Mouse (Mus musculus): ENCODE measurements at regions not wholly inside any gene's neighbourhood (a gene's known extent, or its start where the extent isn't known, plus 50 kb on each side); places are given as distances from the start of the nearest gene placed in this dataset.

DNA sequence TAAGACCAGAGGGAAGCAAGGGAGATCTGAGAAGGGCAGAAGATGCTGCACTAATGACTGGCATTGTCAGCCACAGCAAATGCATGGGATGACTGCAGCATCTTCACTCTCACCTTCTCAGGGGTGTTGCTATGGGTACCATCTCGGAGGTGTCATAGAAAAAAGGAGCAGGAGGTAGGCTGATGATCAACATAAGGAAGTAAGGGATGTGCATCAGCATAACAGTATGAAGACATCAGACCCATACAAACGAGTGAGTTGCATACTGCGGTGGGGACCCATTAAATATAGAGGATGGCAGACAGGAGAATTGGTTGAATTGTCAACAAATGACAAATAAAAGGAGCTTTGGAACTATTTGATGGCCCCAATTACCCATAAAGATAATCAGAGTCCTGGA lies 280.7 kb upstream of the Dph6 start:
- intact Hi-C loops (cut with DNase I) = no loop called here
- DNase-seq (ENCODE audit: low spot score in 2 of 2) = no peak

DNA sequence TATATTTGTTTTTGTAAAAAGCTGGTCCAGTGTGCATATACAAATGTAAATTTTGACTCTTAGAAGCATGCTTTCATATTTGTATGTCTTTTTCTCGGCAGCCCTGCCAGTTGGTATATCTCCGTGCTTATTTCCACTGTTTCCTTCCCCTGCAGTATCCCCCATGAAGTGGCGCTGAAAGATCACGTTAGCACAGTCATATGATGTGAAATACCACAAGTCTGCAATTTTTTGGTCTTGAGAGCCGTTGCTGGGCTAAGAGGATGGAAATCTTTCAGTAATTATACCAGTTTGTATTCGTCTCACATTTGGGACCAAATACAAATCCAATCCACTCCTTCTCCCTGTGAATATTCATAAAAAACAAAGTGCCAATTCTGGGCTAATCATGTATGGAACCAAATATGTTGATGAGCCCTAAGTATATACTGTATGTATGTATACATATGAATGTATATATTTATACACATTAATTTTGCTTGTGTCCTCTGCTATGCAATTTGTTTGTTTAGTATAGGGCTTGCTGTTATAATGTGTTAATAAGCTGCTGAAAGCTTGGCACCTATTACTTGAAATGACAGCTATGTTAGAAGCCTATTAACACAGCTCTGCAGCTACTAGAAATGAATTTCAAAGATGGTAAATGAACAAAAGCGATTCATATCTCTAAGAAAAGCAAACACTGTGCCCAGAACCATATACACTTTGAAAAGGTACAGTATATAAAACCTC lies 283.8 kb upstream of the Dph6 start:
- intact Hi-C loops (cut with DNase I) = no loop called here
- DNase-seq (ENCODE audit: low spot score in 2 of 2) = peak; percentile 8 to 22

DNA sequence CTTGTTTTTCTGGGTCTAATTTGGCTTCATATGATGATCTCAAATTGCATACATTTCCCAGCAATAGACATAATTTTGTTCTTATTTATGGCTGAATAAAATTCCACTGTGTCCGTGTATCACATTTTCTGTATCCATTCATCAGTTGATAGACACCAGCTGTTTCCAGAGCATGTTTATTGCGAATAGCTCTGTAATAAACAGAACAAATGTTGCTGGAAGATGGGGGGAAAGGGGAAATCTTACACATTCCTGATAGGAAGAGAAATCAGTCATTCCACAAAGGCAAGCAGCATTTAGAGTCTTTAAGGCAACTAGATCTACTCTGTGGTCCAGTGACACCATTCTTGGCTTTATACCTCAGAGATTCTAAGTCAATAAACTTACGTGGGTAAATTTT lies 311.3 kb upstream of the Dph6 start:
- DNase-seq (ENCODE audit: low spot score in 2 of 2) = no peak
- intact Hi-C loops (cut with DNase I) = no loop called here

DNA sequence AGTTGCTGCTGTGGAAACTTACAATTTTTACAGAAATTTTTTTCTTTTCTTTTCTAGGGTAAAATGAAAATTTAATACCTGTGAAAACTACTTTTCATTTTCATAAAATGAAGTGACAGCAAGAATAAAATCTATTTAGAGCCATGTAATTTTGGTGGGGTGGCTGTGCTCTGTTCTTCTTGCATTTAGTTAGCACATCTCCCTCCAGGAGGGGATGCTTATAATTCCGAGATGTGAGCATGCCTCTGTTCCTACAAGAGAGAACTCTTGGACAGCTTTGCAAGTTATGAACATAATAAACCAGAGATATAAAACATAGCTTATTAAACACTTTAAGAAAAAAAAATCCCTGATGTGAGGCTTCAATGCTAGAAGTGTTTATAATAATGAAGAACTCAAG lies 313.9 kb upstream of the Dph6 start:
- intact Hi-C loops (cut with DNase I) = no loop called here
- DNase-seq (ENCODE audit: low spot score in 2 of 2) = peak; percentile 12 to 14

DNA sequence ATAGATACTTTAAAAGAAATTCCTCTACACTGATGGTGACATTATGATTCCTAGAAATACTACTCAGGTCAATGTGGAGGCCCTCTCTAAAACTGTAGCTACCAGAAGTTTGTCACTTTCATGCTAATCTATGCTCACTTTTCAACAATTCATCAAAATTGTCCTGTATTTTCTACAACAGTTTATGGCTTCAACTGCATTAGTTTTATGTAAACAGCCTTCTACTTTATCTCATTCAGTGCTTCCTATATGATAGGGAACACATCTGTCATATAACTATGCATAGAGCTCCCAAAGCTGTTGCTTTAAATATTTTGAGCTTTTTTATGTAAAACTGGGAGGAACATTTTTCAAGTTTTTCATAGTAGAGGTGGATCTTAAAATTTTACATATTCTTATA lies 338.7 kb upstream of the Dph6 start:
- intact Hi-C loops (cut with DNase I) = no loop called here
- no peak for DNase-seq (ENCODE audit: low spot score in 2 of 2)

DNA sequence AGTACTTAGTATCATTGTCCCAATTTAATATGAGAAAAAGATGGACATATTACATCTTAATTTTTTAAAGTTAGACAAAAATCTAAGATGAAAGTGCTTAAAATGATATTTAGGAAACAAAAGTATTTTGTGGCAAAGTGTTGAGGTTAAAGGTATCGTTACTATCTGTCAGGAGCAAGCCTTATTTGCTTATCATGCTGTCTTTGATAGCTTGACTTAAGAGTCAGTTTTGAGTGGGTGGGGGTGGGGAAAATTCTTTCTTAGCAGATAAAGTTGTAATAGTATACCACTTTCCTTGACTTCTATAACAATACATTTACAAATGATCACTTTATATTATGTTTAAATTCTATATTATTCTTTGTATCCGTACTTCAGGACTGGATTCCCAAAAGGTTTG lies 339.1 kb upstream of the Dph6 start:
- intact Hi-C loops (cut with DNase I) = no loop called here

DNA sequence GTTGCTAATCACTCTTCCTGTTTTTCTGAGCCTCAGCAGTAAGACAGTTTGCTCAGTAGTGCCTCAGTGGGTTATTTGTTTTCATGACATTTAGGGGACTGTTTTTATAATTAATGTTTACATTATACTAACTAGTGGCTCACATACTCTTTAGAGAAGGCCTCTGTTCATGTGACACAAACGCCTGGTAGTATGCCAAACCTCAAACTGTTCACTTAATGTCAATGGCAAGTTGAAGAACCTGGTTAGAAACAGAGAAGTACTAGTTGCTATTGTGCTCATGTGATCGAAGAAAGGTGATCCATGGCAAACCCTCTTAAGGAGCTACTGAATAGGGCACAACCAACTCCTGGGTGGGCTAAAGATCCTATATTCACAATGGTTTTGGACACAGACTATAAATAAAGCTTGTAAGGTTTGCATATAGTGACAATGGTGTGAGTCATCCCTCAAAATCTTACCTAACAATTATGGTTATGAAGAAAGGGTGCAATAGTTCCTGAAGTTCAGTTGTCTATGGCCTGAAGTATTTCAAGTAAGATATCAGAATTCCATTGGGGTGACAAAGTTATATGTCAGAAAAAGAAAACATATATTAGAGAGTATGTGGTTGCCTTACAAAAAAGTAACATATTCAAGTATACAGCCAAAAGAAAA lies 340.1 kb upstream of the Dph6 start:
- intact Hi-C loops (cut with DNase I) = no loop called here
- DNase-seq (ENCODE audit: low spot score in 2 of 2) = no peak

More for the DNA sequence above, 339.1 kb upstream of the Dph6 start:
- no peak for DNase-seq (ENCODE audit: low spot score in 2 of 2)

DNA sequence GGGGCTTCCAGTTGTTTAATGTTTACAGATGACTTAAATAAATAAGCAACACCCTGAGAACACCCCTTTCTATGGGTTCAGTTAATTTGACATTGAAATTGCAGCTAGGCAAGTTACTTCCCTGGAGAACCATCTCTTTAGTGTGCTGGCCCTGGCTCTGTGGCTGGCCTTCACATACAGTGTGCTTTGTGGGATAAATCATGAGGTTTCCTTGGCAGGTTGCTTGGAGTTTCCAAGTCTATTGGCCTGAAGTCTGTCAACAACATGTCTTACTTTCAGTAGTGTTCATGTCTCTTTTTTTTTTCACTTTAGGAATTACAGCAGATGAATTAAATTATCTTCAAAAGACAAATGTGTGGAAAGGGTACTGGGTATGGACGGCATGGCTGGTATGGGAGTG lies 359.2 kb upstream of the Dph6 start:
- no peak for DNase-seq (ENCODE audit: low spot score in 2 of 2)
- intact Hi-C loops (cut with DNase I) = no loop called here

DNA sequence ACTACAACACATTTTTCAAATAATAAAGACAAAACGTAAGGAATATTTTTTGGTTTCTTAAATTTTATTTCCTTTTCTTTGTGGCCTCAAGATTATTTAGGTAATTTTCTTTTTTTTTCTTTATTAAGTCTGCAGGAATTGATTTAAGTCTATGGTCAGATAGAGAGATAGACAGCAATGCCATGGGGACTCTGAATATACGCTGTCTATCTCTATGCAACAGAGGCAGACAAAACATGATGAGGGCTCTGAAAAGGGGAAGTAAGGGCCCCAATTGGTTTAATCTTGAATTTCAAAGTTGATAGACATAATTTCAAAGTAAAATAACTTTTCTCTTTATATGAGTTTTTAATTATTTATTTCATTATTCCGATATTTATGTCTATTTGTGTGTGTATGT lies 372.0 kb upstream of the Dph6 start:
- DNase-seq (ENCODE audit: low spot score in 2 of 2) = no peak
- intact Hi-C loops (cut with DNase I) = no loop called here

DNA sequence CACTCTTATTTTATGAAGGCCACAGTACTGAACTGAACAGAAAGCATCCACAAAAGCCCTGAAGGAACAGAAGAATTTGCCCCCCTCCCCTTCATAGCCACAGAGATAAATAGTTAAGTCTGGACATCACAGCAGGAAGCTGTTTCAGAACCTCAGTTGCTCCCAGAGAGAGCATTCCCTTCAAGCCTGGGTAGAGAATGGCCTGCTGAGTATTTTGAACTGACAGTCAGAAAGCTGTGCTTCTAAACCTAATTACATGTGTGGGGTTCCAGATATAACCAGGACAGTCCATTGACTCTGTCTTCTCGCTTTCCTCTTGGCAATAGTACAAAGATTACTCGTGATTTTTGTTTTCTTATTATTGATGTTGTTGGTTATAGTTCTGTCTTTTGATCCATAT lies 376.4 kb upstream of the Dph6 start:
- intact Hi-C loops (cut with DNase I) = no loop called here
- DNase-seq (ENCODE audit: low spot score in 2 of 2) = no peak

DNA sequence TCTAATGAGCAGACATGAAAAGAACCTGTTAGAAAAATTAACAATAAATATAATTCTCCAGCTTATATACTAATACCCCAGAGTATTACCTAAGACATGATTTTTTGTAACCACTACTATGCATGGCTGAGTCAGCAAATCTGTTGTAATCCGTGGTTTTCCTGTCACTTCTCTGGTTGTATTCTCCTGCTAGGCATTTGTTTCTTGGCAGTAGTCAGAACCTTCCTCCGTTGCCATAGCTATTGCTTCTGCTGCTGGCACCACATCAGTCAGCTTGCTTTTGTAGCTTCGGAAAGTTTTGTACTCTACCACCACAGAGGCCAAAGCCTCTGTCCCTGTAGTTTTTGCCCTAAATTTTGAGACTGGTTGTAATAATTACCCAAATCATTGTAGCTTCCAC lies 381.4 kb upstream of the Dph6 start:
- intact Hi-C loops (cut with DNase I) = no loop called here
- DNase-seq (ENCODE audit: low spot score in 2 of 2) = peak; percentile 32 to 73

DNA sequence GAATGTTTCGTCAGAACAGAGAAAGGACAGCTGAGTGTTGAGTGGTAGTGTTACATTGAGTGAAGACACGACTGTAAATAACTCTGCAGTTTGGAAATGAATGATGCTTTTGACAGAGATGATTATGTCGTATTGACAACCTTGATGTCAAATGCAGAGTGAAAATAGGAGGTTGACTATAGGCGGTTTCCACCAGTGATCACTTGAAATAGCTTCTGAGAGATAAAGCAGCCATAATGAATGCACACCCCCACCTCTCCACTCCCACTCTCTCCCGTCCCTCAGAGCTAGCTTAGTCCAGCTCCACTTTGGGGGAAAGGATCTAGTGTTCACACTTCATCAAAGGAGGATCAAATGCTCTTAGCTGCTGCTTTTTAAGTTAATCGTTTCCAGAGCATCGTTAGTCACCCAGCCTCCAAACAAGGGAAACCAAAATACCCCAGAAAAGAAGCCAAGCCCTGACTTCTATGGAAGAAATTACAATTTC lies 387.6 kb upstream of the Dph6 start:
- intact Hi-C loops (cut with DNase I) = no loop called here
- DNase-seq (ENCODE audit: low spot score in 2 of 2) = peak; percentile 8 to 9

DNA sequence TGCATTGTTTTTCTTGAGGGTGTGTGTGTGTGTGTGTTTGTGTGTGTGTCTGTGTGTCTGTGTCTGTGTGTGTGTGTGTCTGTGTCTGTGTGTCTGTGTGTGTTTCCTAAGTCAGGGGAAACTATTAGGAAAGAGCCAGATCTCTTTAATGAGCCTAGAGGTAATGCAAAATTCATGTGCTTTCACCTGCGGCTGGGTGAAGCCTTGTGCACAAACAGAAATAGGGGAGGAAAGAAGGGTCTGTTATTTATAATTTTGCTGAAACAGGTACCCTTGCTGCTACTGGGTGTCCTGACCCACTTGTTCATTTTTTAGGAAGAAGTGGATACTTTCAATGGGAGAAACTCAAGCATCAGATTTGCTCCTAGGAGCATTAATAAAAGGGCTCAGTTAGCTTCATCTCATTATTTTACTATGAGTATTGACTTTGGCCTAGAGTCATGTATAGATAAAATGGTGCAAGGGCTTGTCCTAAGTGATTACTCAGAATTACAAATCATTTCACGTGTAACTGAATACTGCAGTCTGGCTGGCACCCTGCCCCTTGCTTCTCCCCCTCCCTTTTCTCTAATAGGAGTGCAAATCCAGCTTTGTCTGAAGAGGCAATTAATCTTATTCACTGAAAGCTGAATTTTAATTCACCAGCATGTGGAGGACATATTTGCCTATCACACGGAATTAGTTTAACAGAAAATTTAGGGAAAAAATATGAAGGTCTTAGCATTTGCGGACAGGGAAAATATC lies 401.7 kb upstream of the Dph6 start:
- DNase-seq (ENCODE audit: low spot score in 2 of 2) = no peak
- intact Hi-C loops (cut with DNase I) = no loop called here

DNA sequence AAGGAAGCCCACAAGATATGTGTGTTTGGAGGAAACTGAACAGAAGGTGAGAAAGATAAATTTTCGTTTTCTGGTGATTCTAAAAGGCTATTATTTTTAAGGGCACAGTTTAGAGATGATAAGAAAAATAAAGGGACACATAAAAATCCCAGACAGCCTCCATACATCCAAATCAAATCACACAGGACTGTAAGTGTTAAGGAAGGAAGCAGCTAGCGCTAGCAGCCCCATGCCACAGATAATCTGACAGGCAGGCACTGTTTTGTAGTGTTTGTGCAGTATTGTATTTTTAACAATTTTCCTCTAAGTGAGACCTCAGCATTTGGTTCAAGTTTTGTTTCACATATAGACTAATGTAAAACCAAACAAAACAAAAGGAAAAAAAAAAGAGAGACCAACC lies 402.4 kb upstream of the Dph6 start:
- no peak for DNase-seq (ENCODE audit: low spot score in 2 of 2)
- intact Hi-C loops (cut with DNase I) = no loop called here

DNA sequence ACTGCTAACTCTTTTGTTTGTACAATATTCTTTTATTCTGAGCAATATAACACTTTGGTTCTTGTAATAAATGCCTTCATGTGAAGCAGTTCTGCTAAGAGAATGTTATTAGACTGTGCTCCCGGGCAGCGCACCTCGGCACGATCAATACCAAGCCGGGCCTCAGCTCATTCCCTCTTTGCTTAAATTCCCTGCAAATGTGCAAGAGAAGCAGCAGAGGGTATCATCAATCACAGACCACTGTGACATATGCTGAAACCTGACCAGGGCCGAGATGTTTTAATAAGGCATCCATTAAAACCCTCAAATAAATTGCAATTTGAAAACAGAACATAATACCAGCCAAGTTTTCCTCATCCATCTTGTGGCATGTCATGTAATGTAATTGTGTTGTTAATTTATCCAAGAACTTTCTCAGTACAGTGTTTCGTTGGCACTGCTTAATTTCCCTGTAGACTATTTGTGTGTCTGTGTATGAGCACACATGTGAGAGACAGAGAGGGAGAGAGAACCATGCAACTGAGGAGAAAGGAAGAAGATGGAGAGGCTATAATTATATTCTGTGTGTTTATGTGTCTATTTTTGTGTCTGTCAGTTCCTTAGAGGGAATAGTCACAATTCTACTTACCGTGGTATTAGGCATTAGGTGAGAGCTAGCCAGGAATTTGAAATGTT lies 412.9 kb upstream of the Dph6 start:
- no peak for DNase-seq (ENCODE audit: low spot score in 2 of 2)
- intact Hi-C loops (cut with DNase I) = no loop called here

DNA sequence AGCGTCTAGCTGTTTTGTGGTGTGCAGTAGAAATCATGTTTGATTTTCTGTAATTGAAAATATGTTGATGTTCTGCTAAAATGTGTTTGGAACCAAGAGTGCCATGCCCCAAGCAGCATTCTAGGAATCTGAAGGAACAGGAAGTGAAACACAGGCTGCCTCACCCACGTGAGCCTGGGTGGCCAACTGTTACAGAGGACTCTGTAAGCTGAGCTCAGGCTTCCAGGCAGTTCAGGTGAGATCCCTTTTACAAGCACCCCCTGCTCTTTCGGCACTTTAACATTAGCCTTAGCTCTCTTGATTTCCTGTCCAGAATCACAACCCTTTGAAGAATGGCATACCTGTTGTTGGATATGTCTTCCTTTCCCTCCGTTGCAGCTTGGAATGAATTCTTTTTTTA lies 414.9 kb upstream of the Dph6 start:
- intact Hi-C loops (cut with DNase I) = no loop called here
- no peak for DNase-seq (ENCODE audit: low spot score in 2 of 2)

DNA sequence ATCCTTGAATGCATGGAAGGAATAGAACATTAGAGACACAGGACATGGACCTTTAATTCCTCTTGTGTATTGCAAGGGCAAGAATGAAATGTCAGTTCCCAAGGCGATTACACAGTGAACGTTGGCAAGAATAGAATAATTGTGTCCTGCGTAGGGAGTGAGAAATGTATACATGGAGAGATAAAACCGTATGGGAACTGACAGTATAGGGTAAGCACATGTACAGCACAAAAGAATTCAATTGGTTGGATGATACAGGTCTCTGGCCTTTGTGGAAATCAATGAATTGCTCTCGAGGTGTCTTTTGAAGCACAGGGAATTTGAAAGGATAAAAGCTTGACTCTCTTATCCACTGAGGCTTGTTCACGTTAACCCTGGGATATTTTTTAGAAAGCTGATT lies 415.4 kb upstream of the Dph6 start:
- no peak for DNase-seq (ENCODE audit: low spot score in 2 of 2)
- intact Hi-C loops (cut with DNase I) = no loop called here

DNA sequence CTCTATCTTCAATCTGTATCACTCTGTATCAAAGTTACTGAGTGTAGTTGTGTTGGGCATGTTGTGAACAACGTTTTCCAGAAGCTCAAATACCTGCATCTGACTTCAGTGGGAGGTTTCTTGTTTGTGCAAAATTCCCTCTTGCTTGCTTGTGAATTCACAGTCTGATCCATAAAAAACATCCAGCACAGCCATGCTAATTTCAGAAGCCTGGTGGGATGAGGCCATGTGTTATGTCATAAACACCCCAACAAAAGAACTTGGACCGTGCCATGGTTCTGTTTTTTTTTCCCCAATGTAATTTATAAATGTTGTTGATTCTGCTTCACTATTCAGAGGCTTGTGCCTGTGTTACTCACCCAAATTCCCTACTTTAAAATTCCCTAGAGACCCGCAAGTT lies 415.9 kb upstream of the Dph6 start:
- no peak for DNase-seq (ENCODE audit: low spot score in 2 of 2)
- intact Hi-C loops (cut with DNase I) = no loop called here

DNA sequence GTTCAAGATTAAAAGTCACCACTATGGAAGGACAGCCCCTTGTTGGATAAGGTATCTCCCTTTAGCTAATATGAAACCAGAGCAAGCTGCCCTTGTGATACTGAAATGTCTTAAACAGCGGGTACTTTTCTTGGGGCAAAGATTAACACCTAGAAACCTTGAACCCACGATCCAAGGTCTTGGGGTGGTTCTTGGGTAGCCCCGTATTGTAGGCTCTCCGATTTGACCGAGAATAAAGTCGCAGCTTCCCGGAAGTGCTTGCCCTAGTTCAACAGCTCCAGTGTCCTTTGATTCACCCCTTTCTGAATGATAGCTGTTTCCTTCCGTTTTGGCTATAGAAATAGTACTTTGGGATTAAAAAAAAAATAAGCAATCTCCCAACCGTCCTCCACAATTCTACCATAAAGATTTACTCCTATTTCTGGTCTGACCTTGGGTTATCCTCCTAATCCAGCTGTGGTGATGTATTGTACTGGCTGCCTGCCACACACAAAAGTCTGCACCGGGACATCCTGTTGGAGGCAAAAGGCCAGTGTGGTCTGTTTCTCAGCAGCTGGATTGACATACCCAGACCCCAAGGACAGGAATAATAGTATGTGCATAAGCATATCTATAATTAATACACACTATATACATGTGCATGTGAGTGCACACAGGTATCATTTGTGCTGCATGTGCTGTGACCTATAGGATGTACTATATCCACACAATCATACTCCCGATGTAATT lies 427.0 kb upstream of the Dph6 start:
- intact Hi-C loops (cut with DNase I) = no loop called here
- DNase-seq (ENCODE audit: low spot score in 2 of 2) = no peak

Measured in left cerebral cortex, postnatal 14 days (tissue).